Comparison of ENCODE assay signal across 32 mouse cellular contexts in genomic region chr3:53454561-53454960, GRCm38 (mm10). TPM values are rescaled to one million over a fixed set of nuclear protein-coding genes. Genes with fewer than 3 reads are reported as not detected.
DNase-seq lines count a peak whose midpoint lies in the region; ATAC-seq and TF ChIP-seq lines count a peak whose summit lies in the region.
"Had no signal": no experiment of that assay in that cellular context is flagged by ENCODE, and none has a peak within 500 bp of the region (broad histone marks: within the 10 kb centered on the region; RNA-seq: fewer than 3 reads in every experiment).

No protein-coding gene starts in this region.

- WGBS in intestine, embryonic 15.5 days = 85% methylated on average over 6 of the region's 6 CpGs
- 83% methylated on average over 6 of the region's 6 CpGs for WGBS in intestine, embryonic 16.5 days
- 89% methylated on average over 6 of the region's 6 CpGs for WGBS in stomach, postnatal 0 days
- 94% methylated on average over 6 of the region's 6 CpGs for WGBS in hindbrain, postnatal 0 days

- peaks cover 35% of the 10 kb centered on the region for H3K36me3 ChIP-seq in intestine, embryonic 15.5 days
- H3K36me3 ChIP-seq in intestine, embryonic 16.5 days (ENCODE audit: control insufficient read depth, insufficient read depth, low read length) = peaks cover 13% of the 10 kb centered on the region
- H3K36me3 ChIP-seq in stomach, postnatal 0 days (ENCODE audit: control insufficient read depth, insufficient read depth, low read length) = peaks cover 26% of the 10 kb centered on the region
- H3K36me3 ChIP-seq in hindbrain, postnatal 0 days (ENCODE audit: insufficient read depth, low read length) = peaks cover 77% of the 10 kb centered on the region

- no peak for ATAC-seq in intestine, embryonic 15.5 days
- ATAC-seq in intestine, embryonic 16.5 days = 0 out of 2 replicates have a peak, but pooled peaks have one; percentile 12
- no peak for ATAC-seq in stomach, postnatal 0 days (ENCODE audit: low FRiP score, low TSS enrichment)
- no peak for ATAC-seq in hindbrain, postnatal 0 days
- ATAC-seq in granulocyte monocyte progenitor cell, adult 5-6 weeks (replicated peaks; ENCODE audit: poor library complexity, severe bottlenecking) = no peak
- ATAC-seq: CD4-positive, CD25-positive, alpha-beta regulatory T cell, adult 4 months; forebrain, embryonic 14.5 days; forebrain, postnatal 0 days had no signal

- no peak overlapping the region for H3K4me3 ChIP-seq in intestine, embryonic 15.5 days (replicated peaks)
- H3K4me3 ChIP-seq in intestine, embryonic 16.5 days (ENCODE audit: low read length) = no peak overlapping the region
- no peak overlapping the region for H3K4me3 ChIP-seq in stomach, postnatal 0 days (ENCODE audit: low read depth, low read length)
- no peak overlapping the region for H3K4me3 ChIP-seq in hindbrain, postnatal 0 days (ENCODE audit: low read length)
- H3K4me3 ChIP-seq: embryonic facial prominence, embryonic 12.5 days; embryonic facial prominence, embryonic 15.5 days; gastrocnemius, adult 2 months; heart, adult 2 months; heart, embryonic 10.5 days; heart, embryonic 13.5 days; hindbrain, embryonic 12.5 days; hindbrain, embryonic 15.5 days had no signal

- 0 out of 2 replicates have a peak, but pooled peaks cover 2% of the 10 kb centered on the region for H3K4me1 ChIP-seq in intestine, embryonic 15.5 days (replicated peaks)
- H3K4me1 ChIP-seq in intestine, embryonic 16.5 days (ENCODE audit: control insufficient read depth, insufficient read depth, low read length) = peaks cover 6% of the 10 kb centered on the region; the same call in 1 of the 2 replicates
- H3K4me1 ChIP-seq in stomach, postnatal 0 days (replicated peaks; ENCODE audit: control insufficient read depth, insufficient read depth) = no peaks in the 10 kb centered on the region
- no peaks in the 10 kb centered on the region for H3K4me1 ChIP-seq in hindbrain, postnatal 0 days (ENCODE audit: insufficient read depth, low read length)
- H3K4me1 ChIP-seq: embryonic facial prominence, embryonic 12.5 days; embryonic facial prominence, embryonic 15.5 days; heart, embryonic 10.5 days; hindbrain, embryonic 12.5 days; hindbrain, embryonic 15.5 days had no signal

- TF ChIP-seq EP300 in stomach, postnatal 0 days (optimal IDR thresholded peaks at IDR 0.05) = no peak

- H3K9ac ChIP-seq in intestine, embryonic 15.5 days = no peak overlapping the region
- no peak overlapping the region for H3K9ac ChIP-seq in intestine, embryonic 16.5 days (ENCODE audit: low read depth, low read length)
- H3K9ac ChIP-seq in stomach, postnatal 0 days (ENCODE audit: low read length) = no peak overlapping the region
- no peak overlapping the region for H3K9ac ChIP-seq in hindbrain, postnatal 0 days (replicated peaks; ENCODE audit: low read length)
- H3K9ac ChIP-seq: embryonic facial prominence, embryonic 12.5 days; embryonic facial prominence, embryonic 15.5 days; forebrain, postnatal 0 days; heart, embryonic 13.5 days; hindbrain, embryonic 12.5 days; hindbrain, embryonic 15.5 days had no signal

- no peak overlapping the region for H3K4me2 ChIP-seq in intestine, embryonic 15.5 days (replicated peaks)
- H3K4me2 ChIP-seq in intestine, embryonic 16.5 days (ENCODE audit: low read depth, low read length) = no peak overlapping the region
- no peak overlapping the region for H3K4me2 ChIP-seq in stomach, postnatal 0 days (replicated peaks; ENCODE audit: low read depth)
- H3K4me2 ChIP-seq in hindbrain, postnatal 0 days (ENCODE audit: low read depth, low read length) = no peak overlapping the region
- H3K4me2 ChIP-seq: embryonic facial prominence, embryonic 12.5 days; embryonic facial prominence, embryonic 15.5 days; heart, embryonic 13.5 days; hindbrain, embryonic 12.5 days; hindbrain, embryonic 15.5 days had no signal

- DNase-seq in stomach, postnatal 0 days (ENCODE audit: low spot score) = no peak
- DNase-seq in hindbrain, postnatal 0 days (ENCODE audit: low spot score) = no peak
- no peak for DNase-seq in neural tube, embryonic 10.5 days (ENCODE audit: extremely low spot score, low spot score)
- DNase-seq: adrenal gland, adult 2 months; adrenal gland, postnatal 14 days; cerebellum, adult 11 months; cerebellum, adult 2 months; cerebellum, adult 9-11 months; cerebellum, postnatal 25 days; forebrain, postnatal 0 days; gastrocnemius, adult 2 months; gastrocnemius, postnatal 14 days had no signal

- TF ChIP-seq CTCF in stomach, postnatal 0 days (IDR thresholded peaks at IDR 0.05; ENCODE audit: low read depth) = no peak
- TF ChIP-seq CTCF in hindbrain, postnatal 0 days (IDR thresholded peaks at IDR 0.05; ENCODE audit: low read depth) = no peak

- peak overlapping the region; percentile 60 for H3K27ac ChIP-seq in intestine, embryonic 15.5 days
- peak overlapping the region; percentile 75 for H3K27ac ChIP-seq in intestine, embryonic 16.5 days (ENCODE audit: low read length)
- peak overlapping the region; percentile 13; the same call in 1 of the 2 replicates for H3K27ac ChIP-seq in stomach, postnatal 0 days (replicated peaks)
- no peak overlapping the region for H3K27ac ChIP-seq in hindbrain, postnatal 0 days
- H3K27ac ChIP-seq: embryonic facial prominence, embryonic 12.5 days; embryonic facial prominence, embryonic 15.5 days; gastrocnemius, adult 2 months; heart, adult 2 months; heart, embryonic 10.5 days; heart, embryonic 13.5 days; hindbrain, embryonic 12.5 days; hindbrain, embryonic 15.5 days had no signal

- no peaks in the 10 kb centered on the region for H3K27me3 ChIP-seq in intestine, embryonic 15.5 days (replicated peaks)
- no peaks in the 10 kb centered on the region for H3K27me3 ChIP-seq in intestine, embryonic 16.5 days (replicated peaks; ENCODE audit: control insufficient read depth, insufficient read depth, low read length)
- no peaks in the 10 kb centered on the region for H3K27me3 ChIP-seq in stomach, postnatal 0 days (ENCODE audit: control insufficient read depth, insufficient read depth, low read length)
- H3K27me3 ChIP-seq in hindbrain, postnatal 0 days (ENCODE audit: insufficient read depth, low read length) = no peaks in the 10 kb centered on the region
- H3K27me3 ChIP-seq: embryonic facial prominence, embryonic 12.5 days; embryonic facial prominence, embryonic 15.5 days; heart, embryonic 13.5 days; hindbrain, embryonic 12.5 days; hindbrain, embryonic 15.5 days had no signal

- H3K9me3 ChIP-seq in intestine, embryonic 15.5 days = no peaks in the 10 kb centered on the region
- H3K9me3 ChIP-seq in intestine, embryonic 16.5 days (ENCODE audit: control insufficient read depth, low read length) = no peaks in the 10 kb centered on the region
- H3K9me3 ChIP-seq in stomach, postnatal 0 days (ENCODE audit: control insufficient read depth, low read length) = no peaks in the 10 kb centered on the region
- H3K9me3 ChIP-seq in hindbrain, postnatal 0 days (ENCODE audit: low read length) = no peaks in the 10 kb centered on the region
- H3K9me3 ChIP-seq: embryonic facial prominence, embryonic 12.5 days; embryonic facial prominence, embryonic 15.5 days; heart, embryonic 10.5 days; heart, embryonic 13.5 days; hindbrain, embryonic 12.5 days; hindbrain, embryonic 15.5 days had no signal

RNA-seq across cellular contexts. Expression of gene Nhlrc3, which starts 8.6 kb away (rescaled TPM):
- 14.8 and 16.0 TPM in 2 replicates for polyA plus RNA-seq in intestine, embryonic 15.5 days (2015; fragmentation: Nextera tagmentation; extraction: Ambion mirVana)
- polyA plus RNA-seq in intestine, embryonic 16.5 days (2015; fragmentation: Nextera tagmentation; extraction: Ambion mirVana) = 19.3 and 23.0 TPM in 2 replicates
- 8.6 and 9.0 TPM in 2 replicates for polyA plus RNA-seq in stomach, postnatal 0 days (2015; fragmentation: Nextera tagmentation; extraction: Ambion mirVana)
- total RNA-seq in hindbrain, postnatal 0 days (2014; rRNA removed) = 13.5 and 14.4 TPM in 2 replicates
- 6.6 and 7.5 TPM in 2 replicates for polyA plus RNA-seq in hindbrain, postnatal 0 days (2015; fragmentation: Nextera tagmentation; extraction: Ambion mirVana)
- 7.9 and 10.1 TPM in 2 replicates for total RNA-seq in granulocyte monocyte progenitor cell, adult 5-6 weeks (2014; fragmentation: Nextera tagmentation)
- total RNA-seq in granulocyte monocyte progenitor cell, adult 5-6 weeks (2017) = 9.1 and 9.2 TPM in 2 replicates

RNA-seq across cellular contexts. Expression of gene Proser1, which starts 8.9 kb away (rescaled TPM):
- 14.2 and 15.0 TPM in 2 replicates for polyA plus RNA-seq in intestine, embryonic 15.5 days (2015; fragmentation: Nextera tagmentation; extraction: Ambion mirVana)
- 10.1 and 10.7 TPM in 2 replicates for polyA plus RNA-seq in intestine, embryonic 16.5 days (2015; fragmentation: Nextera tagmentation; extraction: Ambion mirVana)
- 7.9 and 8.1 TPM in 2 replicates for polyA plus RNA-seq in stomach, postnatal 0 days (2015; fragmentation: Nextera tagmentation; extraction: Ambion mirVana)
- 8.4 and 10.4 TPM in 2 replicates for total RNA-seq in hindbrain, postnatal 0 days (2014; rRNA removed)
- 14.7 and 14.8 TPM in 2 replicates for polyA plus RNA-seq in hindbrain, postnatal 0 days (2015; fragmentation: Nextera tagmentation; extraction: Ambion mirVana)
- 29.0 and 31.4 TPM in 2 replicates for total RNA-seq in granulocyte monocyte progenitor cell, adult 5-6 weeks (2014; fragmentation: Nextera tagmentation)
- total RNA-seq in granulocyte monocyte progenitor cell, adult 5-6 weeks (2017) = 4.5 and 7.1 TPM in 2 replicates

RNA-seq across cellular contexts. Expression of gene Stoml3, which starts 33.9 kb away (rescaled TPM):
- 0.09 and 0.15 TPM in 2 replicates for polyA plus RNA-seq in intestine, embryonic 15.5 days (2015; fragmentation: Nextera tagmentation; extraction: Ambion mirVana)
- not detected in 2 replicates for polyA plus RNA-seq in intestine, embryonic 16.5 days (2015; fragmentation: Nextera tagmentation; extraction: Ambion mirVana)
- 0.05 TPM in 1 of 2 replicates, not detected in the other for polyA plus RNA-seq in stomach, postnatal 0 days (2015; fragmentation: Nextera tagmentation; extraction: Ambion mirVana)
- 0.07 TPM in 1 of 2 replicates, not detected in the other for total RNA-seq in hindbrain, postnatal 0 days (2014; rRNA removed)
- polyA plus RNA-seq in hindbrain, postnatal 0 days (2015; fragmentation: Nextera tagmentation; extraction: Ambion mirVana) = not detected in 2 replicates
- total RNA-seq in granulocyte monocyte progenitor cell, adult 5-6 weeks (2014; fragmentation: Nextera tagmentation) = not detected in 2 replicates
- not detected in 2 replicates for total RNA-seq in granulocyte monocyte progenitor cell, adult 5-6 weeks (2017)
- total RNA-seq: adrenal gland, adult 2 months; adrenal gland, postnatal 14 days; adrenal gland, postnatal 4 days; common myeloid progenitor, adult 5-6 weeks; gastrocnemius, adult 2 months; gastrocnemius, postnatal 14 days; gastrocnemius, postnatal 4 days; heart, adult 2 months; heart, postnatal 25 days; hematopoietic stem cell, adult 5-6 weeks; MEL had no signal
- polyA plus RNA-seq: adrenal gland, adult 2 months; CD4-positive, CD25-positive, alpha-beta regulatory T cell, adult 4 months; embryonic facial prominence, embryonic 12.5 days; forebrain, embryonic 11.5 days; forebrain, embryonic 14.5 days; heart, adult 2 months; heart, embryonic 10.5 days; heart, embryonic 13.5 days; heart, embryonic 16.5 days; hindbrain, embryonic 12.5 days; hindbrain, embryonic 15.5 days had no signal
